ENCODE assay signal across 25 mouse cellular contexts in genomic region chr6:138072110-138072962, GRCm38 (mm10). TPM values are rescaled to one million over a fixed set of nuclear protein-coding genes. Genes with fewer than 3 reads are reported as not detected.
DNase-seq lines count a peak whose midpoint lies in the region; ATAC-seq and TF ChIP-seq lines count a peak whose summit lies in the region.
"Had no signal": no experiment of that assay in that cellular context is flagged by ENCODE, and none has a peak within 500 bp of the region (broad histone marks: within the 10 kb centered on the region; RNA-seq: fewer than 3 reads in every experiment).

No protein-coding gene starts in this region.

- no peak for TF ChIP-seq POLR2A in bone marrow macrophage, adult 2 months (IDR thresholded peaks at IDR 0.05; ENCODE audit: borderline replicate concordance, low read depth, low read length)

- DNase-seq in gastrocnemius, adult 18-20 months (ENCODE audit: low spot score), result peak; percentile 20
- no peak for DNase-seq in gastrocnemius, postnatal 25 days
- no peak for DNase-seq in liver, postnatal 0 days
- no peak for DNase-seq in liver, embryonic 11.5 days (ENCODE audit: low spot score)
- DNase-seq in Muller cell, postnatal 12 days (ENCODE audit: inconsistent ontology term), result peak; percentile 65
- no peak for DNase-seq in T-cell, adult 2 months (ENCODE audit: low spot score)
- no peak for DNase-seq in spleen, postnatal 10 days (ENCODE audit: low spot score in 2 of 2)
- DNase-seq: B cell, adult 2 months; cerebellum, adult 9-10 months; gastrocnemius, postnatal 14 days; heart, postnatal 14 days; kidney, adult 8-10 months; lung, postnatal 10 days; thymus, postnatal 14 days had no signal

- peak; percentile 52 for ATAC-seq in liver, postnatal 0 days
- no peak for ATAC-seq in liver, embryonic 11.5 days (replicated peaks; ENCODE audit: low FRiP score)
- ATAC-seq: hindbrain, postnatal 0 days; Patski had no signal

- H3K4me3 ChIP-seq in liver, postnatal 0 days (ENCODE audit: low read depth, low read length), result no peak overlapping the region
- H3K4me3 ChIP-seq in liver, embryonic 11.5 days (ENCODE audit: low read depth, low read length), result no peak overlapping the region
- H3K4me3 ChIP-seq in bone marrow macrophage, adult 2 months (ENCODE audit: insufficient read depth, low read length), result no peak overlapping the region
- H3K4me3 ChIP-seq: embryonic facial prominence, embryonic 15.5 days; stomach, embryonic 15.5 days had no signal

- H3K27me3 ChIP-seq in liver, postnatal 0 days (ENCODE audit: insufficient read depth, low read length), result no peaks in the 10 kb centered on the region
- H3K27me3 ChIP-seq in liver, embryonic 11.5 days (replicated peaks; ENCODE audit: control insufficient read depth, insufficient read depth, low read length), result no peaks in the 10 kb centered on the region
- H3K27me3 ChIP-seq: embryonic facial prominence, embryonic 15.5 days; Patski; stomach, embryonic 15.5 days had no signal

- 66% methylated on average over 5 of the region's 5 CpGs for WGBS in liver, postnatal 0 days (ENCODE audit: insufficient replicate concordance)
- 83% methylated on average over 5 of the region's 5 CpGs for WGBS in liver, embryonic 11.5 days

- no peaks in the 10 kb centered on the region for H3K9me3 ChIP-seq in liver, postnatal 0 days (ENCODE audit: low read length)
- no peaks in the 10 kb centered on the region; the same call in 1 of the 2 replicates for H3K9me3 ChIP-seq in liver, embryonic 11.5 days (ENCODE audit: control insufficient read depth, low read length)
- H3K9me3 ChIP-seq: embryonic facial prominence, embryonic 15.5 days; stomach, embryonic 15.5 days had no signal

- 0 out of 2 replicates have a peak, but pooled peaks have one; percentile 10 for TF ChIP-seq CTCF in liver, postnatal 0 days (IDR thresholded peaks at IDR 0.05; ENCODE audit: low read depth)
- TF ChIP-seq CTCF in bone marrow macrophage, adult 2 months (IDR thresholded peaks at IDR 0.05; ENCODE audit: low read depth, low read length), result no peak

- TF ChIP-seq EP300 in liver, postnatal 0 days (IDR thresholded peaks at IDR 0.05; ENCODE audit: low read depth), result no peak

- H3K9ac ChIP-seq in liver, postnatal 0 days (replicated peaks), result no peak overlapping the region
- H3K9ac ChIP-seq in liver, embryonic 11.5 days (ENCODE audit: low read depth, low read length), result no peak overlapping the region
- H3K9ac ChIP-seq: embryonic facial prominence, embryonic 15.5 days; liver, embryonic 14.5 days; stomach, embryonic 15.5 days had no signal

- no peak overlapping the region; the same call in 1 of the 2 replicates for H3K27ac ChIP-seq in liver, postnatal 0 days (ENCODE audit: low read depth)
- no peak overlapping the region for H3K27ac ChIP-seq in liver, embryonic 11.5 days (ENCODE audit: low read depth, low read length)
- H3K27ac ChIP-seq in bone marrow macrophage, adult 2 months (ENCODE audit: insufficient read depth, low read depth, low read length), result peak overlapping the region; percentile 72
- H3K27ac ChIP-seq: embryonic facial prominence, embryonic 15.5 days; hindbrain, postnatal 0 days; liver, embryonic 14.5 days; stomach, embryonic 15.5 days had no signal

- H3K4me2 ChIP-seq in liver, postnatal 0 days (ENCODE audit: low read depth, low read length), result no peak overlapping the region
- no peak overlapping the region for H3K4me2 ChIP-seq in liver, embryonic 11.5 days
- H3K4me2 ChIP-seq: embryonic facial prominence, embryonic 15.5 days; heart, embryonic 11.5 days; stomach, embryonic 15.5 days had no signal

- H3K36me3 ChIP-seq in liver, postnatal 0 days (replicated peaks; ENCODE audit: insufficient read depth, low read length), result no peaks in the 10 kb centered on the region
- no peaks in the 10 kb centered on the region for H3K36me3 ChIP-seq in liver, embryonic 11.5 days (ENCODE audit: control insufficient read depth, insufficient read depth, low read length)
- H3K36me3 ChIP-seq: embryonic facial prominence, embryonic 15.5 days; stomach, embryonic 15.5 days had no signal

- H3K4me1 ChIP-seq in liver, postnatal 0 days (ENCODE audit: insufficient read depth), result peaks cover 7% of the 10 kb centered on the region; the same call in 1 of the 2 replicates
- H3K4me1 ChIP-seq in liver, embryonic 11.5 days (replicated peaks; ENCODE audit: control insufficient read depth, insufficient read depth, low read length), result no peaks in the 10 kb centered on the region
- peaks cover 23% of the 10 kb centered on the region for H3K4me1 ChIP-seq in bone marrow macrophage, adult 2 months (ENCODE audit: control insufficient read depth, insufficient read depth, low read length)
- H3K4me1 ChIP-seq: embryonic facial prominence, embryonic 15.5 days; stomach, embryonic 15.5 days had no signal

RNA-seq across cellular contexts. Expression of gene Slc15a5, which starts 7.4 kb away (rescaled TPM):
- 10 to 100 TPM in 1 of 2 experiments, under 1 TPM in 1; 0.73 to 14.0 TPM for total RNA-seq in gastrocnemius, adult 18-20 months (2021)
- 1 to 10 TPM; 1.0 to 2.4 TPM for total RNA-seq in gastrocnemius, postnatal 25 days (2021)
- not detected in 2 replicates for polyA plus RNA-seq in liver, postnatal 0 days (2015; fragmentation: Nextera tagmentation; extraction: Ambion mirVana)
- not detected in 2 replicates for polyA plus RNA-seq in liver, embryonic 11.5 days (2014; fragmentation: Nextera tagmentation; extraction: Ambion mirVana)
- polyA plus RNA-seq in bone marrow macrophage, adult 2 months (2012; ENCODE audit: insufficient read depth, insufficient read length, missing spikeins), result not detected in 2 replicates
- total RNA-seq: heart, postnatal 14 days; hindbrain, postnatal 0 days; layer of hippocampus, adult 18-20 months; left cerebral cortex, postnatal 36 days had no signal
- polyA plus RNA-seq: forebrain, embryonic 11.5 days; liver, embryonic 14.5 days; neural tube, embryonic 14.5 days; Patski; stomach, embryonic 15.5 days had no signal

Comparison
In these comparisons a context has a peak if more than half of its experiments do, and no peak if none do; other contexts are left out.
1. DNase-seq: peak in gastrocnemius, adult 18-20 months (single experiment) and Muller cell, postnatal 12 days (single experiment); none in gastrocnemius, postnatal 25 days (single experiment), liver, postnatal 0 days (single experiment), liver, embryonic 11.5 days (single experiment), T-cell, adult 2 months (single experiment) and spleen, postnatal 10 days (0 of 2).